Mouse (Mus musculus) brain, embryonic 18.5 days (tissue): ENCODE measurements at regions not wholly inside any gene's neighbourhood (a gene's known extent, or its start where the extent isn't known, plus 50 kb on each side); places are given as distances from the start of the nearest gene placed in this dataset.
"Not testable (repeated sequence)": the region's sequence is repeated elsewhere in the genome, so short reads cannot be mapped to it uniquely, and the experiment has no call there.

Experiments used
- DNase-seq: peaks from one replicate; pipeline ENCODE4 v3.0.0-alpha.2; 2012; ENCODE audit warnings: low read depth, low spot score

- DNase-seq = no peak
These were observed 506.1 kb upstream of the Ccng1 start for GRCm38 (mm10) chr11:41261254-41261653.

- DNase-seq = no peak
These were observed 505.0 kb upstream of the Ccng1 start for GRCm38 (mm10) chr11:41259915-41260619.

GRCm38 (mm10) chr11:41214501-41214900 lies 459.4 kb upstream of the Ccng1 start:
- not testable (repeated sequence) for DNase-seq

- DNase-seq = no peak
These were observed 447.1 kb upstream of the Ccng1 start for GRCm38 (mm10) chr11:41202228-41202627.

GRCm38 (mm10) chr11:41193981-41194380 lies 438.9 kb upstream of the Ccng1 start:
- no peak for DNase-seq

- no peak for DNase-seq
These were observed 405.5 kb upstream of the Ccng1 start for GRCm38 (mm10) chr11:41160492-41161175.

- DNase-seq = no peak
These were observed 404.8 kb upstream of the Ccng1 start for GRCm38 (mm10) chr11:41159927-41160326.

GRCm38 (mm10) chr11:41158761-41159596 lies 403.9 kb upstream of the Ccng1 start:
- DNase-seq = peak; percentile 32

- no peak for DNase-seq
These were observed 402.2 kb upstream of the Ccng1 start for GRCm38 (mm10) chr11:41157321-41157720.
